Mouse (Mus musculus): ENCODE measurements around the gene Ddx19b. TPM values are rescaled to one million over a fixed set of nuclear protein-coding genes. Genes with fewer than 3 reads are reported as not detected.

Ddx19b gene
- total and polyA plus RNA-seq, 2 experiments from 2014 or later: 5.0 to 11.0 TPM

- Histone ChIP-seq H3K4me3 (ENCODE audit: low read depth, low read length) (no peak overlapping the region), H3K36me3 (ENCODE audit: insufficient read depth, low read length) (no peaks in the 10 kb centered on the region), H3K4me2 (ENCODE audit: low read depth, low read length, poor library complexity, severe bottlenecking) (no peak overlapping the region), H3K27ac (ENCODE audit: low read depth, low read length) (no peak overlapping the region), H3K27me3 (ENCODE audit: insufficient read depth, low read length) (no peaks in the 10 kb centered on the region), H3K9ac (replicated peaks; ENCODE audit: low read length, poor library complexity, severe bottlenecking) (no peak overlapping the region), H3K4me1 (ENCODE audit: insufficient read depth, low read length) (0 out of 2 replicates have a peak, but pooled peaks cover 3% of the 10 kb centered on the region), H3K9me3 (ENCODE audit: low read length) (no peaks in the 10 kb centered on the region)
- no peak for DNase-seq (ENCODE audit: low spot score)
- no peak for TF ChIP-seq CTCF (IDR thresholded peaks at IDR 0.05)
- no peak for ATAC-seq (ENCODE audit: low FRiP score)
- WGBS: 64% methylated on average over 4 of the region's 4 CpGs
Observed at GRCm38 (mm10) chr8:111066308-111066707, 34.8 kb upstream of the Ddx19b start.

GRCm38 (mm10) chr8:111062893-111063292 is 31.3 kb upstream of the Ddx19b start:
- H3K4me3 ChIP-seq (ENCODE audit: low read depth, low read length): peak overlapping the region; percentile 68; the same call in 1 of the 2 replicates
- ATAC-seq (ENCODE audit: low FRiP score) (no peak), DNase-seq (ENCODE audit: low spot score) (no peak)
- peak overlapping the region; percentile 69 for H3K4me2 ChIP-seq (ENCODE audit: low read depth, low read length, poor library complexity, severe bottlenecking)
- no peak overlapping the region for H3K27ac ChIP-seq (ENCODE audit: low read depth, low read length)
- no peaks in the 10 kb centered on the region for H3K9me3 ChIP-seq (ENCODE audit: low read length)
- H3K36me3 ChIP-seq (ENCODE audit: insufficient read depth, low read length): no peaks in the 10 kb centered on the region
- 50% methylated on average over 2 of the region's 2 CpGs for WGBS
- no peak overlapping the region for H3K9ac ChIP-seq (replicated peaks; ENCODE audit: low read length, poor library complexity, severe bottlenecking)
- H3K4me1 ChIP-seq (ENCODE audit: insufficient read depth, low read length): peaks cover 10% of the 10 kb centered on the region
- H3K27me3 ChIP-seq (ENCODE audit: insufficient read depth, low read length): no peaks in the 10 kb centered on the region
- TF ChIP-seq CTCF (IDR thresholded peaks at IDR 0.05): no peak

GRCm38 (mm10) chr8:111062072-111062757 is 30.7 kb upstream of the Ddx19b start:
- H3K4me2 ChIP-seq (ENCODE audit: low read depth, low read length, poor library complexity, severe bottlenecking): peak overlapping the region; percentile 69
- WGBS: under 1% methylated on average over 27 of the region's 27 CpGs
- DNase-seq (ENCODE audit: low spot score) (peak; percentile 91), ATAC-seq (ENCODE audit: low FRiP score) (peak; percentile 82)
- H3K27ac ChIP-seq (ENCODE audit: low read depth, low read length): peak overlapping the region; percentile 77
- H3K27me3 ChIP-seq (ENCODE audit: insufficient read depth, low read length): no peaks in the 10 kb centered on the region
- H3K4me1 ChIP-seq (ENCODE audit: insufficient read depth, low read length): peaks cover 14% of the 10 kb centered on the region
- peak overlapping the region; percentile 68 for H3K4me3 ChIP-seq (ENCODE audit: low read depth, low read length)
- H3K9me3 ChIP-seq (ENCODE audit: low read length): no peaks in the 10 kb centered on the region
- no peaks in the 10 kb centered on the region for H3K36me3 ChIP-seq (ENCODE audit: insufficient read depth, low read length)
- peak overlapping the region; percentile 72 for H3K9ac ChIP-seq (replicated peaks; ENCODE audit: low read length, poor library complexity, severe bottlenecking)
- TF ChIP-seq CTCF (IDR thresholded peaks at IDR 0.05): no peak

GRCm38 (mm10) chr8:111061688-111062071 is 30.1 kb upstream of the Ddx19b start:
- Histone ChIP-seq H3K4me2 (ENCODE audit: low read depth, low read length, poor library complexity, severe bottlenecking) (peak overlapping the region; percentile 69), H3K36me3 (ENCODE audit: insufficient read depth, low read length) (no peaks in the 10 kb centered on the region), H3K9me3 (ENCODE audit: low read length) (no peaks in the 10 kb centered on the region), H3K27me3 (ENCODE audit: insufficient read depth, low read length) (no peaks in the 10 kb centered on the region), H3K4me1 (ENCODE audit: insufficient read depth, low read length) (peaks cover 14% of the 10 kb centered on the region), H3K27ac (ENCODE audit: low read depth, low read length) (peak overlapping the region; percentile 77), H3K9ac (replicated peaks; ENCODE audit: low read length, poor library complexity, severe bottlenecking) (peak overlapping the region; percentile 72), H3K4me3 (ENCODE audit: low read depth, low read length) (peak overlapping the region; percentile 68)
- WGBS: under 1% methylated on average over 14 of the region's 14 CpGs
- no peak for TF ChIP-seq CTCF (IDR thresholded peaks at IDR 0.05)
- ATAC-seq (ENCODE audit: low FRiP score) (no peak), DNase-seq (ENCODE audit: low spot score) (peak; percentile 34)

- no peak for TF ChIP-seq CTCF (IDR thresholded peaks at IDR 0.05)
- no peak overlapping the region for H3K4me2 ChIP-seq (ENCODE audit: low read depth, low read length, poor library complexity, severe bottlenecking)
- DNase-seq (ENCODE audit: low spot score) (no peak), ATAC-seq (ENCODE audit: low FRiP score) (no peak)
- no peak overlapping the region for H3K4me3 ChIP-seq (ENCODE audit: low read depth, low read length)
- peaks cover 15% of the 10 kb centered on the region for H3K36me3 ChIP-seq (ENCODE audit: insufficient read depth, low read length)
- H3K4me1 ChIP-seq (ENCODE audit: insufficient read depth, low read length): peaks cover 14% of the 10 kb centered on the region
- H3K27ac ChIP-seq (ENCODE audit: low read depth, low read length): no peak overlapping the region
- no peaks in the 10 kb centered on the region for H3K27me3 ChIP-seq (ENCODE audit: insufficient read depth, low read length)
- no peak overlapping the region for H3K9ac ChIP-seq (replicated peaks; ENCODE audit: low read length, poor library complexity, severe bottlenecking)
- H3K9me3 ChIP-seq (ENCODE audit: low read length): no peaks in the 10 kb centered on the region
- WGBS: 73% methylated on average over 2 of the region's 2 CpGs
Observed at GRCm38 (mm10) chr8:111058946-111059572, 27.5 kb upstream of the Ddx19b start.

GRCm38 (mm10) chr8:111056691-111057293 is 25.2 kb upstream of the Ddx19b start:
- 1% methylated on average over 51 of the region's 63 CpGs for WGBS
- DNase-seq (ENCODE audit: low spot score): peak; percentile 32
- Histone ChIP-seq H3K27ac (ENCODE audit: low read depth, low read length) (peak overlapping the region; percentile 68), H3K4me2 (ENCODE audit: low read depth, low read length, poor library complexity, severe bottlenecking) (peak overlapping the region; percentile 100), H3K9ac (replicated peaks; ENCODE audit: low read length, poor library complexity, severe bottlenecking) (peak overlapping the region; percentile 66), H3K4me3 (ENCODE audit: low read depth, low read length) (peak overlapping the region; percentile 95), H3K4me1 (ENCODE audit: insufficient read depth, low read length) (peaks cover 11% of the 10 kb centered on the region), H3K36me3 (ENCODE audit: insufficient read depth, low read length) (peaks cover 38% of the 10 kb centered on the region), H3K27me3 (ENCODE audit: insufficient read depth, low read length) (no peaks in the 10 kb centered on the region), H3K9me3 (ENCODE audit: low read length) (no peaks in the 10 kb centered on the region)
- peak; percentile 49; the same call in 1 of the 2 replicates for ATAC-seq (ENCODE audit: low FRiP score)
- TF ChIP-seq CTCF (IDR thresholded peaks at IDR 0.05): no peak
